20 mouse cellular contexts compared by ENCODE assay signal in the genomic region with DNA sequence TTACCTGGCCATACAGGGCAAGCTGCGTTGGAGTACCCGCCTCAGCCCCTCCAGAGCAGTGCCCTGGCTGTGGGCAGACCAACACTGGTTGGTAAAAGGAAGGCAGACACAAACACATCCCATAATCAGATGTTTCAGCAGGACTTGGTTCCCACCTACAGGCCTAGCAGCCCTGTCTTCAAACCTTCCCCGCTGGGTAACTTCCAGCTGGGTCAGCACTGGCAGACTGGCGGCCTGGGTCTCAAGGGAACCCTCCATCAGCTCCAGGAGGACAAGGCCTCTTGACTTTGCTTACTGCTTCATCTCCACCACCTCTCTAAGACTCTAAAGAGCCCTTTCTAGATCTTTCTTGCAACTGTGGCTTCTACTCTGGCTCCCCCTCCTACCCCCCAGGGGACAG. TPM values are rescaled to one million over a fixed set of nuclear protein-coding genes. Genes with fewer than 3 reads are reported as not detected.
DNase-seq lines count a peak whose midpoint lies in the region; ATAC-seq and TF ChIP-seq lines count a peak whose summit lies in the region.
"Had no signal": no experiment of that assay in that cellular context is flagged by ENCODE, and none has a peak within 500 bp of the region (broad histone marks: within the 10 kb centered on the region; RNA-seq: fewer than 3 reads in every experiment).

No protein-coding gene starts in this region.

- WGBS in embryonic facial prominence, embryonic 13.5 days, result 73% methylated on average over 4 of the region's 4 CpGs
- WGBS in embryonic facial prominence, embryonic 10.5 days, result 69% methylated on average over 4 of the region's 4 CpGs
- 94% methylated on average over 4 of the region's 4 CpGs for WGBS in heart, embryonic 15.5 days
- 85% methylated on average over 4 of the region's 4 CpGs for WGBS in midbrain, embryonic 13.5 days
- WGBS in midbrain, embryonic 11.5 days, result 72% methylated on average over 4 of the region's 4 CpGs

- H3K36me3 ChIP-seq in embryonic facial prominence, embryonic 13.5 days, result no peaks in the 10 kb centered on the region
- H3K36me3 ChIP-seq in embryonic facial prominence, embryonic 10.5 days (replicated peaks), result no peaks in the 10 kb centered on the region
- no peaks in the 10 kb centered on the region for H3K36me3 ChIP-seq in heart, embryonic 15.5 days
- H3K36me3 ChIP-seq in midbrain, embryonic 13.5 days, result no peaks in the 10 kb centered on the region
- H3K36me3 ChIP-seq in midbrain, embryonic 11.5 days (ENCODE audit: control insufficient read depth, insufficient read depth, low read length), result no peaks in the 10 kb centered on the region
- no peaks in the 10 kb centered on the region for H3K36me3 ChIP-seq in myocyte (ENCODE audit: control insufficient read depth, insufficient read depth)
- H3K36me3 ChIP-seq: lung, embryonic 15.5 days had no signal

- no peak for TF ChIP-seq POLR2A in myocyte (IDR thresholded peaks at IDR 0.05; ENCODE audit: insufficient read length, low read depth)

- no peak for ATAC-seq in embryonic facial prominence, embryonic 13.5 days (ENCODE audit: insufficient number of reproducible peaks, insufficient read depth, low FRiP score, low TSS enrichment, low read depth)
- ATAC-seq in heart, embryonic 15.5 days (replicated peaks; ENCODE audit: insufficient number of reproducible peaks, insufficient read depth, low FRiP score, low read depth), result no peak
- no peak for ATAC-seq in midbrain, embryonic 13.5 days
- ATAC-seq in midbrain, embryonic 11.5 days (ENCODE audit: low FRiP score), result no peak
- ATAC-seq: Patski had no signal

- no peaks in the 10 kb centered on the region for H3K9me3 ChIP-seq in embryonic facial prominence, embryonic 13.5 days
- no peaks in the 10 kb centered on the region for H3K9me3 ChIP-seq in embryonic facial prominence, embryonic 10.5 days
- H3K9me3 ChIP-seq in heart, embryonic 15.5 days (replicated peaks), result no peaks in the 10 kb centered on the region
- no peaks in the 10 kb centered on the region for H3K9me3 ChIP-seq in midbrain, embryonic 13.5 days
- no peaks in the 10 kb centered on the region for H3K9me3 ChIP-seq in midbrain, embryonic 11.5 days (ENCODE audit: control insufficient read depth, low read length)
- H3K9me3 ChIP-seq: lung, embryonic 15.5 days had no signal

- 0 out of 2 replicates have a peak overlapping the region, but pooled peaks have one; percentile 16 for H3K27ac ChIP-seq in embryonic facial prominence, embryonic 13.5 days
- H3K27ac ChIP-seq in embryonic facial prominence, embryonic 10.5 days (replicated peaks), result no peak overlapping the region
- H3K27ac ChIP-seq in heart, embryonic 15.5 days, result no peak overlapping the region
- no peak overlapping the region for H3K27ac ChIP-seq in midbrain, embryonic 13.5 days
- H3K27ac ChIP-seq in midbrain, embryonic 11.5 days (ENCODE audit: low read depth, low read length), result no peak overlapping the region
- H3K27ac ChIP-seq: hindbrain, embryonic 14.5 days; lung, embryonic 15.5 days had no signal

- no peak overlapping the region for H3K4me2 ChIP-seq in embryonic facial prominence, embryonic 13.5 days
- no peak overlapping the region for H3K4me2 ChIP-seq in heart, embryonic 15.5 days
- H3K4me2 ChIP-seq in midbrain, embryonic 13.5 days (replicated peaks), result no peak overlapping the region
- no peak overlapping the region for H3K4me2 ChIP-seq in midbrain, embryonic 11.5 days
- peak overlapping the region; percentile 15 for H3K4me2 ChIP-seq in myocyte (ENCODE audit: low read depth)
- H3K4me2 ChIP-seq: hindbrain, embryonic 14.5 days; lung, embryonic 15.5 days had no signal

- peaks cover 40% of the 10 kb centered on the region for H3K27me3 ChIP-seq in embryonic facial prominence, embryonic 13.5 days
- peaks cover 100% of the 10 kb centered on the region for H3K27me3 ChIP-seq in embryonic facial prominence, embryonic 10.5 days (replicated peaks; ENCODE audit: low read depth, poor library complexity, severe bottlenecking)
- H3K27me3 ChIP-seq in heart, embryonic 15.5 days, result no peaks in the 10 kb centered on the region
- H3K27me3 ChIP-seq in midbrain, embryonic 13.5 days, result peaks cover 89% of the 10 kb centered on the region
- peaks cover 89% of the 10 kb centered on the region for H3K27me3 ChIP-seq in midbrain, embryonic 11.5 days (ENCODE audit: control insufficient read depth, insufficient read depth, low read length)
- no peaks in the 10 kb centered on the region for H3K27me3 ChIP-seq in myocyte (ENCODE audit: control insufficient read depth, insufficient read depth, insufficient read length)
- H3K27me3 ChIP-seq: lung, embryonic 15.5 days; Patski had no signal

- H3K4me1 ChIP-seq in embryonic facial prominence, embryonic 13.5 days, result peaks cover 89% of the 10 kb centered on the region
- H3K4me1 ChIP-seq in embryonic facial prominence, embryonic 10.5 days, result peaks cover 85% of the 10 kb centered on the region
- H3K4me1 ChIP-seq in heart, embryonic 15.5 days (replicated peaks), result peaks cover 91% of the 10 kb centered on the region
- H3K4me1 ChIP-seq in midbrain, embryonic 13.5 days (replicated peaks), result peaks cover 76% of the 10 kb centered on the region
- peaks cover 18% of the 10 kb centered on the region for H3K4me1 ChIP-seq in midbrain, embryonic 11.5 days (ENCODE audit: control insufficient read depth, insufficient read depth, low read length)

- no peak overlapping the region for H3ac ChIP-seq in myocyte (ENCODE audit: control insufficient read depth, insufficient read length)

- peaks cover 38% of the 10 kb centered on the region for H3K79me2 ChIP-seq in myocyte (ENCODE audit: control insufficient read depth, insufficient read depth)

- no peak overlapping the region for H3K9ac ChIP-seq in embryonic facial prominence, embryonic 13.5 days
- H3K9ac ChIP-seq in heart, embryonic 15.5 days, result 0 out of 2 replicates have a peak overlapping the region, but pooled peaks have one; percentile 30
- 0 out of 2 replicates have a peak overlapping the region, but pooled peaks have one; percentile 5 for H3K9ac ChIP-seq in midbrain, embryonic 13.5 days (replicated peaks)
- H3K9ac ChIP-seq in midbrain, embryonic 11.5 days (ENCODE audit: low read length), result no peak overlapping the region
- H3K9ac ChIP-seq: hindbrain, embryonic 14.5 days; lung, embryonic 15.5 days had no signal

- no peak for DNase-seq in embryonic facial prominence, embryonic 10.5 days (ENCODE audit: low spot score)
- no peak for DNase-seq in heart, adult 8-10 months (ENCODE audit: low spot score)
- no peak for DNase-seq in midbrain, embryonic 11.5 days (ENCODE audit: low spot score, missing footprints)
- DNase-seq in Muller cell, postnatal 12 days (ENCODE audit: inconsistent ontology term), result no peak
- DNase-seq: cerebellum, adult 8-10 months; heart, adult 11 months; kidney, adult 11 months; kidney, postnatal 10 days; right cerebral cortex, postnatal 4 days; thymus, adult 2 months had no signal

- no peak overlapping the region for H3K4me3 ChIP-seq in embryonic facial prominence, embryonic 13.5 days
- no peak overlapping the region for H3K4me3 ChIP-seq in embryonic facial prominence, embryonic 10.5 days
- H3K4me3 ChIP-seq in heart, embryonic 15.5 days, result no peak overlapping the region
- H3K4me3 ChIP-seq in midbrain, embryonic 13.5 days (replicated peaks), result no peak overlapping the region
- no peak overlapping the region for H3K4me3 ChIP-seq in midbrain, embryonic 11.5 days (ENCODE audit: low read depth, low read length)
- no peak overlapping the region for H3K4me3 ChIP-seq in myocyte
- H3K4me3 ChIP-seq: lung, embryonic 15.5 days had no signal

TF ChIP-seq in myocyte, 11 proteins besides CTCF, POLR2A, EP300 and RAD21 (continues in another document):
- TF ChIP-seq E2F4 (IDR thresholded peaks at IDR 0.05; ENCODE audit: insufficient read depth), result no peak

RNA-seq across cellular contexts. Expression of gene G430095P16Rik, which starts 13.7 kb away (rescaled TPM):
- polyA plus RNA-seq in embryonic facial prominence, embryonic 13.5 days (2015; fragmentation: Nextera tagmentation; extraction: Ambion mirVana), result 6.1 and 6.2 TPM in 2 replicates
- polyA plus RNA-seq in embryonic facial prominence, embryonic 10.5 days (2016; fragmentation: Nextera tagmentation; extraction: Ambion mirVana), result 1.6 and 3.6 TPM in 2 replicates
- 4.5 TPM in 2 replicates for polyA plus RNA-seq in heart, embryonic 15.5 days (2015; fragmentation: Nextera tagmentation; extraction: Ambion mirVana)
- under 1 TPM in 1 of 4 experiments, not detected in 3; 0.66 TPM for total RNA-seq in heart, adult 8-10 months (2022)
- polyA plus RNA-seq in midbrain, embryonic 13.5 days (2015; fragmentation: Nextera tagmentation; extraction: Ambion mirVana), result 1.3 and 1.9 TPM in 2 replicates
- polyA plus RNA-seq in midbrain, embryonic 11.5 days (2014; fragmentation: Nextera tagmentation; extraction: Ambion mirVana), result 1.6 and 1.9 TPM in 2 replicates
- polyA plus RNA-seq in myocyte (2012; fragmentation: generic; extraction: Trizol), result 9.4 TPM
- total RNA-seq: layer of hippocampus, postnatal 10 days; left cerebral cortex, postnatal 14 days; midbrain, postnatal 0 days had no signal

RNA-seq across cellular contexts. Expression of gene Lyl1, which starts 35.3 kb away (rescaled TPM):
- polyA plus RNA-seq in embryonic facial prominence, embryonic 13.5 days (2015; fragmentation: Nextera tagmentation; extraction: Ambion mirVana), result 4.8 and 4.9 TPM in 2 replicates
- polyA plus RNA-seq in embryonic facial prominence, embryonic 10.5 days (2016; fragmentation: Nextera tagmentation; extraction: Ambion mirVana), result 4.3 and 5.5 TPM in 2 replicates
- polyA plus RNA-seq in heart, embryonic 15.5 days (2015; fragmentation: Nextera tagmentation; extraction: Ambion mirVana), result 9.2 and 13.2 TPM in 2 replicates
- total RNA-seq in heart, adult 8-10 months (2022), result 1 to 10 TPM; 3.5 to 4.8 (median 4.3) TPM
- polyA plus RNA-seq in midbrain, embryonic 13.5 days (2015; fragmentation: Nextera tagmentation; extraction: Ambion mirVana), result 2.1 and 2.4 TPM in 2 replicates
- polyA plus RNA-seq in midbrain, embryonic 11.5 days (2014; fragmentation: Nextera tagmentation; extraction: Ambion mirVana), result 5.1 and 6.5 TPM in 2 replicates
- not detected for polyA plus RNA-seq in myocyte (2012; fragmentation: generic; extraction: Trizol)

RNA-seq across cellular contexts. Expression of gene Nacc1, which starts 48.9 kb away (rescaled TPM):
- 16.3 and 16.6 TPM in 2 replicates for polyA plus RNA-seq in embryonic facial prominence, embryonic 13.5 days (2015; fragmentation: Nextera tagmentation; extraction: Ambion mirVana)
- 30.4 and 30.8 TPM in 2 replicates for polyA plus RNA-seq in embryonic facial prominence, embryonic 10.5 days (2016; fragmentation: Nextera tagmentation; extraction: Ambion mirVana)
- polyA plus RNA-seq in heart, embryonic 15.5 days (2015; fragmentation: Nextera tagmentation; extraction: Ambion mirVana), result 10.7 and 14.6 TPM in 2 replicates
- 10 to 100 TPM; 26.7 to 36.0 (median 33.4) TPM for total RNA-seq in heart, adult 8-10 months (2022)
- 16.8 and 17.3 TPM in 2 replicates for polyA plus RNA-seq in midbrain, embryonic 13.5 days (2015; fragmentation: Nextera tagmentation; extraction: Ambion mirVana)
- 18.6 and 21.4 TPM in 2 replicates for polyA plus RNA-seq in midbrain, embryonic 11.5 days (2014; fragmentation: Nextera tagmentation; extraction: Ambion mirVana)
- 56.1 TPM for polyA plus RNA-seq in myocyte (2012; fragmentation: generic; extraction: Trizol)

RNA-seq across cellular contexts. Expression of gene Trmt1, which starts 50.4 kb away (rescaled TPM):
- polyA plus RNA-seq in embryonic facial prominence, embryonic 13.5 days (2015; fragmentation: Nextera tagmentation; extraction: Ambion mirVana), result 71.3 and 78.6 TPM in 2 replicates
- 69.1 and 71.2 TPM in 2 replicates for polyA plus RNA-seq in embryonic facial prominence, embryonic 10.5 days (2016; fragmentation: Nextera tagmentation; extraction: Ambion mirVana)
- polyA plus RNA-seq in heart, embryonic 15.5 days (2015; fragmentation: Nextera tagmentation; extraction: Ambion mirVana), result 40.6 and 47.4 TPM in 2 replicates
- total RNA-seq in heart, adult 8-10 months (2022), result 10 to 100 TPM; 30.9 to 41.7 (median 38.5) TPM
- polyA plus RNA-seq in midbrain, embryonic 13.5 days (2015; fragmentation: Nextera tagmentation; extraction: Ambion mirVana), result 50.1 and 55.7 TPM in 2 replicates
- 39.9 and 45.6 TPM in 2 replicates for polyA plus RNA-seq in midbrain, embryonic 11.5 days (2014; fragmentation: Nextera tagmentation; extraction: Ambion mirVana)
- polyA plus RNA-seq in myocyte (2012; fragmentation: generic; extraction: Trizol), result 94.4 TPM

Comparison
In these comparisons a context has a peak if more than half of its experiments do, and no peak if none do; other contexts are left out.
1. H3K9ac ChIP-seq: peak in heart, embryonic 15.5 days (single experiment) and midbrain, embryonic 13.5 days (single experiment); none in embryonic facial prominence, embryonic 13.5 days (single experiment) and midbrain, embryonic 11.5 days (single experiment).